Mouse (Mus musculus): ENCODE results near the gene Clec9a.

DNA sequence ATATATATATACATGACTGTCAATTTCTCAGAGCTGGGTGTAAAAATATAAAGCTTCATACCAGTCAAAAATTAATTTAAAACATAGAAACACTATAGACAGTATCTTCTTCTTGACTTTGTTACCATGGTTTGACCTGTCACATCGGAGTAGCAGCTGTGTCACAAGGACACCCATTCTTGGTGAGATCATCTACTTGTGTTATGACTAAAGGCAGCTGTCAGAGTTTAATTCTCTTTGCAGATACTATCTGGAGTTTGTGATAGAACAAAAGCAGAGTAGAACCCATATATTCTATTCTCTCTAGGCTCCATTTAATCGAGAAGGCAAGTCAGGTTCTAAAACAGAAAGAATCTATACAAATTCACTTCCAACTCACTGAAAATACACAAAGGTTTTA is 29.4 kb downstream of the Clec9a start:
- TF ChIP-seq CTCF (IDR thresholded peaks at IDR 0.05; ENCODE audit: extremely low read depth, insufficient read depth, low read length) (no peak), POLR2A (IDR thresholded peaks at IDR 0.05; ENCODE audit: extremely low read depth, insufficient read depth, low read length) (no peak)

Measured in cortical plate, adult 2 months (tissue).